Mouse (Mus musculus) myocyte (in vitro differentiated cells): ENCODE data around the gene Afg3l1.

Experiments used
- CEBPB ChIP-seq: IDR thresholded peaks from 2 replicates; pipeline ENCODE4 v1.6.1; 2011; ENCODE audit warnings: mild to moderate bottlenecking, moderate library complexity; ENCODE audit not compliant: poor library complexity, insufficient read depth, severe bottlenecking
- E2F4 ChIP-seq: IDR thresholded peaks from one replicate; pipeline ENCODE4 v1.6.1; 2011; ENCODE audit warnings: mild to moderate bottlenecking, control low read depth, moderate library complexity; ENCODE audit not compliant: insufficient read depth
- MAX ChIP-seq: IDR thresholded peaks from one replicate; pipeline ENCODE4 v1.6.1; 2011; ENCODE audit warnings: low read depth, mild to moderate bottlenecking, control low read depth
- MYOD1 ChIP-seq, 3 experiments: IDR thresholded peaks; one replicate each; pipeline ENCODE4 v1.6.1; 2011; ENCODE audit warnings: control low read depth in 2 of 3, low read depth in 2 of 3, mild to moderate bottlenecking in 2 of 3, moderate library complexity in 1 of 3; ENCODE audit not compliant: insufficient read length in 2 of 3, control insufficient read depth in 1 of 3
- MYOG ChIP-seq, 3 experiments: IDR thresholded peaks; one replicate each; pipeline ENCODE4 v1.6.1; 2011; ENCODE audit warnings: control low read depth in 2 of 3, low read depth in 2 of 3, mild to moderate bottlenecking in 2 of 3; ENCODE audit not compliant: insufficient read length in 2 of 3, control insufficient read depth in 1 of 3, insufficient read depth in 1 of 3
- POLR2A ChIP-seq: IDR thresholded peaks from one replicate; pipeline ENCODE4 v1.6.1; 2011; ENCODE audit warnings: low read depth, mild to moderate bottlenecking, control low read depth, moderate library complexity; ENCODE audit not compliant: insufficient read length
- POLR2AphosphoS2 ChIP-seq: IDR thresholded peaks from one replicate; pipeline ENCODE4 v1.6.1; 2011; ENCODE audit warnings: low read depth, control low read depth; ENCODE audit not compliant: insufficient read length
- REST ChIP-seq: IDR thresholded peaks from one replicate; pipeline ENCODE4 v1.6.1; 2011; ENCODE audit warnings: mild to moderate bottlenecking, control low read depth, moderate library complexity; ENCODE audit not compliant: insufficient read depth, insufficient read length
- TCF3 ChIP-seq: IDR thresholded peaks from one replicate; pipeline ENCODE4 v1.6.1; 2011; ENCODE audit warnings: low read depth, control low read depth; ENCODE audit not compliant: insufficient read length
- USF1 ChIP-seq: IDR thresholded peaks from one replicate; pipeline ENCODE4 v1.6.1; 2011; ENCODE audit warnings: low read depth, mild to moderate bottlenecking, control low read depth, moderate library complexity

DNA sequence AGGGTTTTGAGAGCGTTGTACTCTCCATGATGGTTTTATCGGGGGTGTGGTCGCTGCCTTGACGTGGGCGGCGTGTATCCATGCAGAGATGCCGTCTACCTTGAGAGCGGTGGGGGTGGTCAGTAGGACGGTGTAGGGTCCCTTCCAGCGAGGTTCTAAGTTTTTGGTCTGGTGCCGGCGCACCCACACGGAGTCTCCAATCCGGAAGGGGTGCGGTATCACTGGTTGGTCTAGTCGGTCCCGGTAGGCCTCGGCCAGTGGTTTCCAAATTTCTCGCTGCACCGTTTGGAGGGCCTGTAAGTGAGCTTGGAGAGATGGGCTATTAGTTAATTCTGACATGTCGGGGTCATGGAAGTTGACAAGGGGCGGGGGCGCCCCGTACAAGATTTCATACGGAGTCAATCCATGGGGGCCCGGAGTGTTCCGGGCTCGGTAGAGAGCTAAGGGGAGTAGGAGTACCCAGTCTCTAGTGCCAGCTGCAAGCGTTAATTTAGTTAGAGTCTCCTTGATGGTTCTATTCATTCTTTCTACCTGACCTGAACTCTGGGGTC is 49.3 kb upstream of the Afg3l1 start:
- TF ChIP-seq MAX (no peak), CEBPB (no peak), POLR2A (no peak), POLR2AphosphoS2 (no peak), MYOG (IDR thresholded peaks at IDR 0.05; ENCODE audit: control insufficient read depth in 1 of 3, insufficient read depth in 1 of 3, insufficient read length in 2 of 3, low read depth in 2 of 3) (no peak), E2F4 (no peak), TCF3 (no peak), MYOD1 (IDR thresholded peaks at IDR 0.05; ENCODE audit: control insufficient read depth in 1 of 3, insufficient read length in 2 of 3, low read depth in 2 of 3) (no peak), REST (no peak), USF1 (no peak)
